Mouse (Mus musculus): ENCODE results near the gene Krtdap.

- no peak for TF ChIP-seq CTCF (IDR thresholded peaks at IDR 0.05; ENCODE audit: borderline replicate concordance, insufficient read depth, low read length)
- no peak for TF ChIP-seq POLR2A (IDR thresholded peaks at IDR 0.05; ENCODE audit: low read depth, low read length)
Observed at GRCm38 (mm10) chr7:30757001-30757400, 30.7 kb upstream of the Krtdap start.

All from embryonic fibroblast, embryonic 13.5 days (primary cell).